In genomic region chr3:89962751-89963220, GRCm38 (mm10) we compare ENCODE assay signal across 8 mouse cellular contexts. TPM values are rescaled to one million over a fixed set of nuclear protein-coding genes. Genes with fewer than 3 reads are reported as not detected.
DNase-seq lines count a peak whose midpoint lies in the region; ATAC-seq and TF ChIP-seq lines count a peak whose summit lies in the region.

No protein-coding gene starts in this region.

- no peak for TF ChIP-seq CTCF in kidney, postnatal 0 days (IDR thresholded peaks at IDR 0.05; ENCODE audit: low read depth)
- no peak for TF ChIP-seq CTCF in ES-Bruce4 (IDR thresholded peaks at IDR 0.05; ENCODE audit: low read depth, low read length)

- peak overlapping the region; percentile 83 for H3K4me2 ChIP-seq in kidney, postnatal 0 days (ENCODE audit: low read length)
- H3K4me2 ChIP-seq in embryonic facial prominence, embryonic 11.5 days (ENCODE audit: low read depth, low read length), result peak overlapping the region; percentile 92
- peak overlapping the region; percentile 84 for H3K4me2 ChIP-seq in hindbrain, embryonic 15.5 days
- peak overlapping the region; percentile 97 for H3K4me2 ChIP-seq in midbrain, embryonic 13.5 days (replicated peaks)

- intact Hi-C loops in left cerebral cortex, postnatal 10 days (cut with DNase I), result loop anchor here (5.0 kb wide), 2 partner anchors 35 to 115 kb away; partner anchors contain the start of gene Hax1

- no peaks in the 10 kb centered on the region for H3K9me3 ChIP-seq in kidney, postnatal 0 days (replicated peaks; ENCODE audit: low read length)
- H3K9me3 ChIP-seq in ES-Bruce4 (replicated peaks; ENCODE audit: control insufficient read depth, insufficient read depth, low read length, poor library complexity, severe bottlenecking), result no peaks in the 10 kb centered on the region
- no peaks in the 10 kb centered on the region for H3K9me3 ChIP-seq in embryonic facial prominence, embryonic 11.5 days (replicated peaks; ENCODE audit: control insufficient read depth, low read length)
- no peaks in the 10 kb centered on the region for H3K9me3 ChIP-seq in hindbrain, embryonic 15.5 days
- H3K9me3 ChIP-seq in midbrain, embryonic 13.5 days, result no peaks in the 10 kb centered on the region

- peak; percentile 65 for DNase-seq in kidney, postnatal 0 days (ENCODE audit: low spot score)
- no peak for DNase-seq in kidney, postnatal 4 days
- no peak for DNase-seq in embryonic facial prominence, embryonic 11.5 days (ENCODE audit: low spot score)
- DNase-seq in thymus, postnatal 0 days (ENCODE audit: low spot score), result no peak
- DNase-seq in left cerebral cortex, postnatal 10 days (ENCODE audit: extremely low spot score in 1 of 2, low spot score in 2 of 2), result no peak

- under 1% methylated on average over 23 of the region's 30 CpGs for WGBS in kidney, postnatal 0 days
- WGBS in embryonic facial prominence, embryonic 11.5 days, result 0% methylated on average over 30 of the region's 30 CpGs
- WGBS in hindbrain, embryonic 15.5 days, result 0% methylated on average over 30 of the region's 30 CpGs
- under 1% methylated on average over 29 of the region's 30 CpGs for WGBS in midbrain, embryonic 13.5 days

- ATAC-seq in kidney, postnatal 0 days (replicated peaks; ENCODE audit: low FRiP score, low read depth), result no peak; the same call in 1 of the 2 replicates
- peak; percentile 12; the same call in 1 of the 2 replicates for ATAC-seq in embryonic facial prominence, embryonic 11.5 days (replicated peaks; ENCODE audit: insufficient number of reproducible peaks, low FRiP score, low TSS enrichment, low read depth)
- ATAC-seq in hindbrain, embryonic 15.5 days (ENCODE audit: low FRiP score, low read depth), result peak; percentile 31
- peak; percentile 44 for ATAC-seq in midbrain, embryonic 13.5 days

- peak overlapping the region; percentile 89 for H3K27ac ChIP-seq in kidney, postnatal 0 days
- no peak overlapping the region for H3K27ac ChIP-seq in ES-Bruce4 (ENCODE audit: insufficient read depth, low read length)
- peak overlapping the region; percentile 83 for H3K27ac ChIP-seq in embryonic facial prominence, embryonic 11.5 days (replicated peaks; ENCODE audit: low read depth, low read length)
- H3K27ac ChIP-seq in hindbrain, embryonic 15.5 days (replicated peaks), result peak overlapping the region; percentile 94
- peak overlapping the region; percentile 94 for H3K27ac ChIP-seq in midbrain, embryonic 13.5 days

- TF ChIP-seq EP300 in ES-Bruce4 (IDR thresholded peaks at IDR 0.05; ENCODE audit: insufficient read depth, low read depth, low read length), result no peak

- H3K4me1 ChIP-seq in kidney, postnatal 0 days (replicated peaks; ENCODE audit: insufficient read depth, low read length), result peaks cover 29% of the 10 kb centered on the region
- H3K4me1 ChIP-seq in ES-Bruce4 (ENCODE audit: control insufficient read depth, insufficient read depth, low read length), result peaks cover 3% of the 10 kb centered on the region
- H3K4me1 ChIP-seq in embryonic facial prominence, embryonic 11.5 days (ENCODE audit: control insufficient read depth, insufficient read depth, low read length), result peaks cover 9% of the 10 kb centered on the region
- H3K4me1 ChIP-seq in hindbrain, embryonic 15.5 days (replicated peaks), result peaks cover 56% of the 10 kb centered on the region
- H3K4me1 ChIP-seq in midbrain, embryonic 13.5 days (replicated peaks), result peaks cover 60% of the 10 kb centered on the region

- H3K9ac ChIP-seq in kidney, postnatal 0 days (ENCODE audit: low read depth, low read length), result peak overlapping the region; percentile 68
- H3K9ac ChIP-seq in ES-Bruce4 (ENCODE audit: low read depth, poor library complexity, severe bottlenecking), result peak overlapping the region; percentile 81
- peak overlapping the region; percentile 91 for H3K9ac ChIP-seq in embryonic facial prominence, embryonic 11.5 days (replicated peaks; ENCODE audit: low read length)
- peak overlapping the region; percentile 96 for H3K9ac ChIP-seq in hindbrain, embryonic 15.5 days
- H3K9ac ChIP-seq in midbrain, embryonic 13.5 days (replicated peaks), result peak overlapping the region; percentile 97

- peaks cover 13% of the 10 kb centered on the region; the same call in 1 of the 2 replicates for H3K36me3 ChIP-seq in kidney, postnatal 0 days (ENCODE audit: insufficient read depth, low read length)
- no peaks in the 10 kb centered on the region for H3K36me3 ChIP-seq in ES-Bruce4 (ENCODE audit: control insufficient read depth, insufficient read depth, low read length, poor library complexity, severe bottlenecking)
- peaks cover 2% of the 10 kb centered on the region for H3K36me3 ChIP-seq in embryonic facial prominence, embryonic 11.5 days (replicated peaks; ENCODE audit: control insufficient read depth, insufficient read depth, low read depth, low read length)
- H3K36me3 ChIP-seq in hindbrain, embryonic 15.5 days, result peaks cover 10% of the 10 kb centered on the region
- peaks cover 12% of the 10 kb centered on the region for H3K36me3 ChIP-seq in midbrain, embryonic 13.5 days

- no peaks in the 10 kb centered on the region for H3K27me3 ChIP-seq in kidney, postnatal 0 days (ENCODE audit: insufficient read depth, low read length)
- H3K27me3 ChIP-seq in ES-Bruce4 (ENCODE audit: control insufficient read depth, insufficient read depth, low read length, poor library complexity, severe bottlenecking), result no peaks in the 10 kb centered on the region
- no peaks in the 10 kb centered on the region for H3K27me3 ChIP-seq in embryonic facial prominence, embryonic 11.5 days (ENCODE audit: control insufficient read depth, insufficient read depth, low read length)
- H3K27me3 ChIP-seq in hindbrain, embryonic 15.5 days, result no peaks in the 10 kb centered on the region
- no peaks in the 10 kb centered on the region for H3K27me3 ChIP-seq in midbrain, embryonic 13.5 days

- TF ChIP-seq POLR2A in ES-Bruce4 (IDR thresholded peaks at IDR 0.05; ENCODE audit: insufficient read depth, low read length), result no peak

- peak overlapping the region; percentile 75 for H3K4me3 ChIP-seq in kidney, postnatal 0 days (replicated peaks; ENCODE audit: low read depth, low read length)
- peak overlapping the region; percentile 99 for H3K4me3 ChIP-seq in ES-Bruce4 (ENCODE audit: low read depth, low read length)
- H3K4me3 ChIP-seq in embryonic facial prominence, embryonic 11.5 days (ENCODE audit: low read depth, low read length), result peak overlapping the region; percentile 92
- H3K4me3 ChIP-seq in hindbrain, embryonic 15.5 days, result peak overlapping the region; percentile 98
- H3K4me3 ChIP-seq in midbrain, embryonic 13.5 days (replicated peaks), result peak overlapping the region; percentile 93

RNA-seq across cellular contexts. Expression of gene Atp8b2, which starts 0.5 kb away (rescaled TPM):
- 6.9 and 7.1 TPM in 2 replicates for polyA plus RNA-seq in kidney, postnatal 0 days (2015; fragmentation: Nextera tagmentation; extraction: Ambion mirVana)
- 26.8 and 32.1 TPM in 2 replicates for polyA plus RNA-seq in ES-Bruce4 (2011; ENCODE audit: insufficient read depth, insufficient read length, low read depth, missing spikeins)
- polyA plus RNA-seq in embryonic facial prominence, embryonic 11.5 days (2014; fragmentation: Nextera tagmentation; extraction: Ambion mirVana), result 10.6 and 10.7 TPM in 2 replicates
- 12.1 and 14.0 TPM in 2 replicates for polyA plus RNA-seq in hindbrain, embryonic 15.5 days (2015; fragmentation: Nextera tagmentation; extraction: Ambion mirVana)
- polyA plus RNA-seq in midbrain, embryonic 13.5 days (2015; fragmentation: Nextera tagmentation; extraction: Ambion mirVana), result 11.7 and 12.6 TPM in 2 replicates
- 7.9 and 8.7 TPM in 2 replicates for polyA plus RNA-seq in thymus, postnatal 0 days (2015; fragmentation: Nextera tagmentation; extraction: Ambion mirVana)
- total RNA-seq in left cerebral cortex, postnatal 10 days (2021), result 10 to 100 TPM; 77.0 to 88.7 TPM

RNA-seq across cellular contexts. Expression of gene Hax1, which starts 35.8 kb away (rescaled TPM):
- polyA plus RNA-seq in kidney, postnatal 0 days (2015; fragmentation: Nextera tagmentation; extraction: Ambion mirVana), result 160 and 168 TPM in 2 replicates
- polyA plus RNA-seq in ES-Bruce4 (2011; ENCODE audit: insufficient read depth, insufficient read length, low read depth, missing spikeins), result 169 and 170 TPM in 2 replicates
- polyA plus RNA-seq in embryonic facial prominence, embryonic 11.5 days (2014; fragmentation: Nextera tagmentation; extraction: Ambion mirVana), result 201 and 207 TPM in 2 replicates
- 110 and 111 TPM in 2 replicates for polyA plus RNA-seq in hindbrain, embryonic 15.5 days (2015; fragmentation: Nextera tagmentation; extraction: Ambion mirVana)
- 139 and 148 TPM in 2 replicates for polyA plus RNA-seq in midbrain, embryonic 13.5 days (2015; fragmentation: Nextera tagmentation; extraction: Ambion mirVana)
- polyA plus RNA-seq in thymus, postnatal 0 days (2015; fragmentation: Nextera tagmentation; extraction: Ambion mirVana), result 126 and 141 TPM in 2 replicates
- total RNA-seq in left cerebral cortex, postnatal 10 days (2021), result 10 to 100 TPM; 53.4 to 60.2 TPM

RNA-seq across cellular contexts. Expression of gene Il6ra, which starts 49.8 kb away (rescaled TPM):
- polyA plus RNA-seq in kidney, postnatal 0 days (2015; fragmentation: Nextera tagmentation; extraction: Ambion mirVana), result 1.7 and 2.0 TPM in 2 replicates
- polyA plus RNA-seq in ES-Bruce4 (2011; ENCODE audit: insufficient read depth, insufficient read length, low read depth, missing spikeins), result 0.84 and 0.97 TPM in 2 replicates
- 0.15 and 0.21 TPM in 2 replicates for polyA plus RNA-seq in embryonic facial prominence, embryonic 11.5 days (2014; fragmentation: Nextera tagmentation; extraction: Ambion mirVana)
- polyA plus RNA-seq in hindbrain, embryonic 15.5 days (2015; fragmentation: Nextera tagmentation; extraction: Ambion mirVana), result 1.3 and 1.4 TPM in 2 replicates
- polyA plus RNA-seq in midbrain, embryonic 13.5 days (2015; fragmentation: Nextera tagmentation; extraction: Ambion mirVana), result 0.44 and 0.46 TPM in 2 replicates
- polyA plus RNA-seq in thymus, postnatal 0 days (2015; fragmentation: Nextera tagmentation; extraction: Ambion mirVana), result 4.1 and 4.2 TPM in 2 replicates
- total RNA-seq in left cerebral cortex, postnatal 10 days (2021), result 1 to 10 TPM; 4.1 to 4.4 TPM
